Mouse (Mus musculus) stomach, postnatal 0 days (tissue): ENCODE measurements around the gene Trmt1.

Source experiments
- CTCF ChIP-seq: IDR thresholded peaks from 2 replicates; pipeline ENCODE4 v1.5.1; 2016; ENCODE audit warnings: antibody characterized with exemption, low read depth, mild to moderate bottlenecking, moderate library complexity
- EP300 ChIP-seq: optimal IDR thresholded peaks from 2 replicates; pipeline ENCODE3; 2016; ENCODE audit warnings: antibody characterized with exemption

DNA sequence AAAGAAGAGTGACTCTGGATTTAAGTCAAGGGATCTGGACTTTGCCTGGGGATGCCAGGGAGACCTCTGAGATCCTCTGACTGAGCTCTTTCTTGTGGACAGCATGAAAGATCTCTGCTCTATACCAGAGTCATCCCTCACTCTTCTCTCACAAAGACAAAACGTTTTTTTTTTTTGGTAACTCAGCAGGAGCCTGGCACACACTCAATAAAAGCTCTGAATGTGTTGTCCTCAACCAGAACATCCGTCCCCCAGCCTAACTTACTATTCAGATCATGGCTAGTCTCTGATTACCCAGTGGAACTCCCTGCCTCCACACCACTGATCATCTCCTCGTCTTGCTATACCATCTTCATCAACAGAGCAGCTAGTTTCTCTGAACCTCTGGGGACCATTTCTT, 1.6 kb upstream of the Trmt1 start:
- TF ChIP-seq CTCF (no peak), EP300 (no peak)
